Mouse (Mus musculus) myocyte (in vitro differentiated cells): ENCODE measurements around the gene Lrrc42.

ENCODE experiments used
- MAX ChIP-seq: IDR thresholded peaks from one replicate; pipeline ENCODE4 v1.6.1; 2011; ENCODE audit warnings: low read depth, mild to moderate bottlenecking, control low read depth
- MYOD1 ChIP-seq, 3 experiments: IDR thresholded peaks; one replicate each; pipeline ENCODE4 v1.6.1; 2011; ENCODE audit warnings: control low read depth in 2 of 3, low read depth in 2 of 3, mild to moderate bottlenecking in 2 of 3, moderate library complexity in 1 of 3; ENCODE audit not compliant: insufficient read length in 2 of 3, control insufficient read depth in 1 of 3
- POLR2A ChIP-seq: IDR thresholded peaks from one replicate; pipeline ENCODE4 v1.6.1; 2011; ENCODE audit warnings: low read depth, mild to moderate bottlenecking, control low read depth, moderate library complexity; ENCODE audit not compliant: insufficient read length
- SRF ChIP-seq: IDR thresholded peaks from one replicate; pipeline ENCODE4 v1.6.1; 2011; ENCODE audit warnings: low read depth; ENCODE audit not compliant: control insufficient read depth, insufficient read length
- TCF3 ChIP-seq: IDR thresholded peaks from one replicate; pipeline ENCODE4 v1.6.1; 2011; ENCODE audit warnings: low read depth, control low read depth; ENCODE audit not compliant: insufficient read length

DNA sequence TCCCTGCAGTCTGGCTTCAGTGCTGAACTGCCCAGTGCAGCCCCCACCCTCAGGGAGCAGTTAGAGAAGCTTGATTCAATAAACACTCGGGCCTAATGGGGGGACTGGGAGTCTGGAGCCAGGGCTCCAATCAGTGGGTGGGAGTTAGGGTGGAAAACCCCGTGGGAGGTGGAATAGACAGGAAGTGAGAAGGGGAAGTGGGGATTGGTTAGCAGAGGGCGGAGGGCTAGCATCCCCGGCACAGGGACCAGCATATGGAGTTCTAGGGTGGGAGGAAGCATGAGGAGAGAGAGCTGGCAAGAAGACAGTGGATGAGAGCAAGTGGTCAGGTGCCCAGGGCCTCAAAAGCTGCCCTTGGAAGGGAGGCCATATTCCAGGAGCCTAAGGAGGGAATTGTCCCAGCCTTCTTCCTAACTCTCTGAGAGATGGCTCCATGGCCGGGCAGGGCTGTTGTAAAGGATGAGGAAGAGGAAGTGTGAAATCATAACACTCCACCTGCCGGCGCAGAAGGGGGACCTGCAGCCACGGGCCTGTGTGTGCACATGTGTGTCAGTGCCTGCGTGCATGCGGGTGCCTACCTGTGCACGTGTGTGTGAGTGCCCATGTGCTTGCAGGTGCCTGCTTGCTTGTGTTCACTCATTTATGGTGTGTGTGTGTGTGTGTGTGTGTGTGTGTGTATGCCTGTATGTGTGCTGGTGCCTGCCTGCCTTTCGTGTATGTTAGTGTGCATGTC is 39.9 kb downstream of the Lrrc42 start:
- TF ChIP-seq POLR2A, result no peak
- TF ChIP-seq TCF3, result no peak
- no peak for TF ChIP-seq SRF
- no peak for TF ChIP-seq MAX
- no peak for TF ChIP-seq MYOD1 (IDR thresholded peaks at IDR 0.05; ENCODE audit: control insufficient read depth in 1 of 3, insufficient read length in 2 of 3, low read depth in 2 of 3)
